Mouse (Mus musculus) MEL (cell line): ENCODE data around the gene Mtcl1. TPM values are rescaled to one million over a fixed set of nuclear protein-coding genes. Genes with fewer than 3 reads are reported as not detected.

ENCODE experiments used
- DNase-seq: peaks from one replicate; pipeline ENCODE4 v3.0.0; 2011; ENCODE audit warnings: low read depth, low spot score
- H3K27ac ChIP-seq: 2 replicates; pipeline ENCODE4 v1.5.1; 2012; ENCODE audit warnings: low read depth, mild to moderate bottlenecking, control low read depth, low read length, moderate library complexity; ENCODE audit not compliant: control insufficient read depth
- H3K27me3 ChIP-seq, 2 experiments: fragments of 150-350 bp in 1 of 2; sonication (generic) in 1 of 2; 2 replicates each; pipeline ENCODE4 v1.6.1; 2012; ENCODE audit warnings: low read length in 2 of 2, mild to moderate bottlenecking in 2 of 2, improper control_type of control experiment in 1 of 2, moderate library complexity in 1 of 2; ENCODE audit not compliant: insufficient read depth in 2 of 2, control insufficient read depth in 1 of 2
- H3K36me3 ChIP-seq, 2 experiments: 2 replicates each; pipeline ENCODE4 v1.6.1; 2012 to 2014; ENCODE audit warnings: low read length in 2 of 2, improper control_type of control experiment in 1 of 2, inconsistent platforms in 1 of 2, mild to moderate bottlenecking in 1 of 2; ENCODE audit not compliant: insufficient read depth in 2 of 2, control insufficient read depth in 1 of 2
- H3K4me1 ChIP-seq, 2 experiments: fragments of 150-350 bp in 1 of 2; sonication (generic) in 1 of 2; 2 replicates each; pipeline ENCODE4 v1.6.1; 2012; ENCODE audit warnings: low read length in 2 of 2, improper control_type of control experiment in 1 of 2, mild to moderate bottlenecking in 1 of 2; ENCODE audit not compliant: insufficient read depth in 2 of 2, control insufficient read depth in 1 of 2
- H3K4me3 ChIP-seq, 2 experiments: fragments of 150-350 bp in 1 of 2; sonication (generic) in 1 of 2; 2 replicates each; pipeline ENCODE4 v1.5.1; 2012; ENCODE audit warnings: low read depth in 2 of 2, low read length in 2 of 2, mild to moderate bottlenecking in 2 of 2, moderate library complexity in 2 of 2, control low read depth in 1 of 2, improper control_type of control experiment in 1 of 2; ENCODE audit not compliant: control insufficient read depth in 1 of 2, insufficient read depth in 1 of 2
- H3K79me2 ChIP-seq: 2 replicates; pipeline ENCODE4 v1.6.1; 2012; ENCODE audit warnings: mild to moderate bottlenecking, low read length, moderate library complexity; ENCODE audit not compliant: control insufficient read depth, poor library complexity, insufficient read depth
- H3K9ac ChIP-seq: 2 replicates; pipeline ENCODE4 v1.6.1; 2012; ENCODE audit warnings: low read depth, mild to moderate bottlenecking, control low read depth, low read length, moderate library complexity; ENCODE audit not compliant: control insufficient read depth, poor library complexity, severe bottlenecking
- H3K9me3 ChIP-seq: fragments of 150-350 bp; sonication (generic); replicated peaks from 2 replicates; pipeline ENCODE4 v1.6.1; 2012; ENCODE audit warnings: mild to moderate bottlenecking, low read length, improper control_type of control experiment, moderate library complexity; ENCODE audit not compliant: insufficient read depth
- BHLHE40 ChIP-seq: IDR thresholded peaks from 2 replicates; pipeline ENCODE4 v1.6.1; 2012; ENCODE audit warnings: low read depth, mild to moderate bottlenecking, inconsistent platforms, low read length, improper control_type of control experiment, borderline replicate concordance
- ETS1 ChIP-seq: IDR thresholded peaks from 2 replicates; pipeline ENCODE4 v1.6.1; 2012; ENCODE audit warnings: low read depth, mild to moderate bottlenecking, inconsistent platforms, low read length, improper control_type of control experiment, moderate library complexity
- GABPA ChIP-seq: IDR thresholded peaks from 2 replicates; pipeline ENCODE4 v1.6.1; 2012; ENCODE audit warnings: low read depth, mild to moderate bottlenecking, inconsistent platforms, low read length, improper control_type of control experiment, moderate library complexity
- GATA1 ChIP-seq: IDR thresholded peaks from 2 replicates; pipeline ENCODE4 v1.6.1; 2011; ENCODE audit warnings: low read depth, low read length, improper control_type of control experiment
- HCFC1 ChIP-seq: IDR thresholded peaks from 2 replicates; pipeline ENCODE4 v1.6.1; 2012; ENCODE audit warnings: low read depth, mild to moderate bottlenecking, inconsistent platforms, low read length, improper control_type of control experiment, moderate library complexity
- JUND ChIP-seq: IDR thresholded peaks from 2 replicates; pipeline ENCODE4 v1.6.1; 2011; ENCODE audit warnings: low read depth, mild to moderate bottlenecking, improper control_type of control experiment, low read length
- KAT2A ChIP-seq: conservative IDR thresholded peaks from 2 replicates; pipeline ENCODE4 v1.6.1; 2012; ENCODE audit warnings: low read depth, low read length, improper control_type of control experiment, inconsistent platforms
- POLR2A ChIP-seq, 2 experiments: IDR thresholded peaks; 2 replicates each; pipeline ENCODE4 v1.6.1; 2011 to 2012; ENCODE audit warnings: low read length in 2 of 2, mild to moderate bottlenecking in 2 of 2, control low read depth in 1 of 2, improper control_type of control experiment in 1 of 2, low read depth in 1 of 2, moderate library complexity in 1 of 2; ENCODE audit not compliant: control insufficient read depth in 1 of 2, insufficient read depth in 1 of 2, poor library complexity in 1 of 2
- POLR2AphosphoS2 ChIP-seq: IDR thresholded peaks from 2 replicates; pipeline ENCODE4 v1.6.1; 2011; ENCODE audit warnings: low read length, improper control_type of control experiment
- UBTF ChIP-seq: IDR thresholded peaks from 2 replicates; pipeline ENCODE4 v1.6.1; 2012; ENCODE audit warnings: low read depth, mild to moderate bottlenecking, inconsistent platforms, low read length, improper control_type of control experiment, moderate library complexity, borderline replicate concordance; ENCODE audit not compliant: insufficient read depth
- polyA plus RNA-seq, 2 experiments: library from polyadenylated mRNA; stranded (reverse) in 1 of 2; unstranded in 1 of 2; fragments of >175 nt in 1 of 2; fragments of >200 nt in 1 of 2; gene quantifications; 2 replicates each; pipeline versions ENCODE4 v1.2.1 to v1.2.4; 2012; ENCODE audit warnings: low replicate concordance in 2 of 2, low read depth in 1 of 2; ENCODE audit not compliant: insufficient read length in 2 of 2, insufficient read depth in 1 of 2, missing spikeins in 1 of 2
- total RNA-seq: library from RNA; depleted of rRNA; stranded (reverse); fragments of 300-350 nt; gene quantifications from 2 replicates; pipeline ENCODE4 v1.2.3, GENCODE M21; 2012

Gene Mtcl1
- total and polyA plus RNA-seq, 3 experiments = not detected

DNA sequence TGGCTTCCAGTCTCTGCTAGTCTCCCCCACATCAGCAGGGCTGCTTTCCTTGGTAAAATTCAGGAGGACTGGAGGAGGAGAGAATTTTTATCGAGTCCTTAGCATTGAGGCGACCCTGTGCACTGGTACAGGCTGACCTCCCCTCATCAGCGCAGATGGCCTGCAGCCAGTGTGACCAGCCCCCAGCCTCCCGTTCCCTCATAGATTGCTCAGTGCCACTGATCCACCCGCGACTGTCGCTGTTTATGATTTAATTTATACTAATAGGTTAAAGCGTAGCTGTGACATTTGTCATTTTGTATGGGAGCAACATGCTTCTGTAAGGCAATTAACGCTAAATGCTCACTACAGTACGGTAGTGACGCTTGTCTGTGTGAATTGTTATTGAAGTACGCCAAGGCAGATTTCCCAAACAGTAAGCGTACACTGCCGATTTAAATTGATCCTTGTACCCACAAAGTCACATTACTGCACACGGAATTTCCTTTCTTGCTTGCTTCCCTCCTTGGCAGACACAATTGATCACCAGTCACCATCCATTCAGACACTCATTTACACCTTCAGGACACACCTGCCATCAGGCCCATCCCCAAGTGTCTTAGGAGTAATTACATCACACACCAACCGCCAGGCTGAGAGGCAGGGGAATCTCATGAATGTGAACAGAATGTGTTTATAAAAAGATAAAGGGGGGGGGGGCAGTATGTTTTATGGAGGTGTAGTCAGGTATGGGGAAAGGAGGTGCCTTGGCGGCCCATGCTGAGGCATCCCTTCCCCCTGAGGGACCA is 31.1 kb upstream of the Mtcl1 start:
- H3K36me3 ChIP-seq = no peaks in the 10 kb centered on the region
- no peak overlapping the region for H3K9ac ChIP-seq
- H3K4me3 ChIP-seq = no peak overlapping the region
- H3K27ac ChIP-seq = no peak overlapping the region
- no peaks in the 10 kb centered on the region for H3K9me3 ChIP-seq
- no peaks in the 10 kb centered on the region for H3K4me1 ChIP-seq
- no peaks in the 10 kb centered on the region for H3K79me2 ChIP-seq
- TF ChIP-seq BHLHE40 (no peak), GATA1 (no peak), POLR2A (IDR thresholded peaks at IDR 0.05; ENCODE audit: control insufficient read depth in 1 of 2, insufficient read depth in 1 of 2, low read depth in 1 of 2, low read length in 2 of 2, poor library complexity in 1 of 2) (no peak)
- H3K27me3 ChIP-seq = no peaks in the 10 kb centered on the region
- DNase-seq = no peak

DNA sequence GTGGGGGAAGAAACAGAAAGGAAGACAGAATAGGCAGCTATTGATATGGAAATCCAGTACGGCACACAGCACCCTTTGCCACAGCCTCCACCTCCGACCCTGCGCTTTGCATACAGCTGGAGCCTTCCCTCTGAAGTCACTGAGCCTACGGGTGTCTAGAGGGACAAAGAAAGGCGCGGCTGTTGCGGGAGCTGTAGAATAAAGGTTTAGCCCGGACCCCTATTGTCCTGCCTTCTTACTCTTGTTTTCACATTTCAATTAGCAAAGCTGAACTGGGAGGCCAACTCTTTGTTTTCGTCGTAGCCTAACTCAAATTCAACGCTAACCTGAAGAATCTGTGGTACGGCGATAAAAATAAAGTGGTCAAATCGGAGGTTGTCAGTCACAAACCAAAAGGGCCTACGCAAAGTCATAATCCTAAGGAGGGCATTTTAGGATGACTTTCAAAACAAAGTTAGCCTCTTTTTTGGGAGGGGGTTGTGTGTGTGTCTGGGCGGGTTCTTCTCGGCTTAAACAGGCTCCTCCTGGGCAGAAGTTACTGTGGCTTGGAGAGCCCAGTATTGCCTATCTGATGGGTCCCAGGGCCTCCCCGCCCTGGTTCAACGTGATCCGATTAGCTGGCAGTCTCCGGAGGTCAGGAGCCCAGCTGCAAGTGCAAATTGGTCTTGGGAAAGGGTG is 30.4 kb upstream of the Mtcl1 start:
- Histone ChIP-seq H3K9me3 (no peaks in the 10 kb centered on the region), H3K36me3 (no peaks in the 10 kb centered on the region), H3K4me3 (no peak overlapping the region), H3K27ac (no peak overlapping the region), H3K9ac (no peak overlapping the region), H3K4me1 (no peaks in the 10 kb centered on the region), H3K27me3 (no peaks in the 10 kb centered on the region), H3K79me2 (no peaks in the 10 kb centered on the region)
- DNase-seq = no peak
- no peak for TF ChIP-seq ETS1

DNA sequence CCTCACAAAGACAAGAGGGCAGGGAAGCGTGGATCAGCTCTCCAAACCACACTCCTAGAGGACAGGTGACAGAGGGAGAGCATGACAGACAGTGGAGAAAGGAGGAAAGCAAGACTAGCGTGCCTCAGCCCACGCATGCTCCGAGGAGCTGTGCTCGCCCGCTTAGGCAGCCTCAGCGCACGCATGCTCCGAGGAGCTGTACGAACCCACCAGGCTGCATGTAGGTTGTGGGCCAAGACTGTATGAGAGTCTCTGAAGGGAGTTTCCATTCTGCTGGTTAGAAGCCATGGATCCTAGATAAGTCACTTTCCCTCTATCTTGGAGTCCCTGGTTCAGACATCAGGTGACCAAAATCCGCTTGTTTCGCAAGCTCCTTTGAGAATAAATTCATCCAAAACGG is 29.8 kb upstream of the Mtcl1 start:
- Histone ChIP-seq H3K9me3 (no peaks in the 10 kb centered on the region), H3K36me3 (no peaks in the 10 kb centered on the region), H3K27me3 (no peaks in the 10 kb centered on the region), H3K27ac (no peak overlapping the region), H3K4me1 (no peaks in the 10 kb centered on the region), H3K4me3 (no peak overlapping the region), H3K9ac (no peak overlapping the region), H3K79me2 (no peaks in the 10 kb centered on the region)
- TF ChIP-seq UBTF (no peak), HCFC1 (no peak), JUND (no peak), POLR2AphosphoS2 (no peak), GABPA (no peak), KAT2A (no peak), GATA1 (no peak)
- no peak for DNase-seq
